Mouse (Mus musculus) thymus, postnatal 0 days (tissue): ENCODE measurements around the gene Ascl4. TPM values are rescaled to one million over a fixed set of nuclear protein-coding genes. Genes with fewer than 3 reads are reported as not detected.

Experiments
- DNase-seq: peaks from one replicate; pipeline ENCODE4 v3.0.0-alpha.2; 2015; ENCODE audit warnings: low spot score
- polyA plus RNA-seq: library from polyadenylated mRNA; unstranded; fragments of >200 nt; fragmentation: Nextera tagmentation; extraction: Ambion mirVana; gene quantifications from 2 replicates; pipeline ENCODE4 v1.2.1, GENCODE M21; 2015

The Ascl4 gene
- polyA plus RNA-seq, result 0.15 and 0.33 TPM in 2 replicates

GRCm38 (mm10) chr10:85927676-85928445 is at the start of gene Ascl4:
Gene Ascl4, plus strand, starts transcription at chr10:85927681.
- DNase-seq, result peak; percentile 42

GRCm38 (mm10) chr10:85879886-85880486 is 47.5 kb upstream of the Ascl4 start:
- no peak for DNase-seq

- peak; percentile 98 for DNase-seq
Observed at GRCm38 (mm10) chr10:85916498-85917309, 10.8 kb upstream of the Ascl4 start, which contains the start of gene Prdm4. Gene Prdm4, minus strand, starts transcription at chr10:85917142.

- peak; percentile 85 for DNase-seq
Observed at GRCm38 (mm10) chr10:85928499-85929207, 1.2 kb downstream of the Ascl4 start.

- no peak for DNase-seq
Observed at GRCm38 (mm10) chr10:85929208-85929591, 1.7 kb downstream of the Ascl4 start.

- no peak for DNase-seq
Observed at GRCm38 (mm10) chr10:85929962-85930361, 2.5 kb downstream of the Ascl4 start.

GRCm38 (mm10) chr10:85936280-85936965 is 8.9 kb downstream of the Ascl4 start:
- DNase-seq, result no peak

- no peak for DNase-seq
Observed at GRCm38 (mm10) chr10:85948483-85949196, 21.2 kb downstream of the Ascl4 start.

- no peak for DNase-seq
Observed at GRCm38 (mm10) chr10:85951765-85952443, 24.4 kb downstream of the Ascl4 start.

- no peak for DNase-seq
Observed at GRCm38 (mm10) chr10:85953401-85953800, 25.9 kb downstream of the Ascl4 start.

- DNase-seq, result no peak
Observed at GRCm38 (mm10) chr10:85954429-85954828, 26.9 kb downstream of the Ascl4 start.

- peak; percentile 8 for DNase-seq
Observed at GRCm38 (mm10) chr10:85956871-85957419, 29.5 kb downstream of the Ascl4 start.

- DNase-seq, result peak; percentile 96
Observed at GRCm38 (mm10) chr10:85957464-85957950, 30.0 kb downstream of the Ascl4 start, which contains the start of gene Rtcb. Gene Rtcb, minus strand, starts transcription at chr10:85957823.

GRCm38 (mm10) chr10:85962897-85963296 is 35.4 kb downstream of the Ascl4 start:
- no peak for DNase-seq

GRCm38 (mm10) chr10:85964316-85964715 is 36.8 kb downstream of the Ascl4 start:
- DNase-seq, result no peak

- DNase-seq, result no peak
Observed at GRCm38 (mm10) chr10:85966476-85966875, 39.0 kb downstream of the Ascl4 start.

GRCm38 (mm10) chr10:85967411-85968156 is 40.1 kb downstream of the Ascl4 start:
- DNase-seq, result no peak

- DNase-seq, result peak; percentile 71
Observed at GRCm38 (mm10) chr10:85968157-85968634, 40.7 kb downstream of the Ascl4 start.
